Mouse (Mus musculus) midbrain, embryonic 10.5 days (tissue): ENCODE results near the gene Pkm. TPM values are rescaled to one million over a fixed set of nuclear protein-coding genes. Genes with fewer than 3 reads are reported as not detected.

ENCODE experiments used
- DNase-seq: peaks from one replicate; pipeline ENCODE4 v3.0.0-alpha.2; 2017; ENCODE audit warnings: low spot score
- H3K27ac ChIP-seq: fragments of 300-500 bp; sonication (generic); replicated peaks from 2 replicates; pipeline ENCODE4 v1.5.1; 2016; ENCODE audit warnings: mild to moderate bottlenecking
- H3K27me3 ChIP-seq: fragments of 300-500 bp; sonication (generic); 2 replicates; pipeline ENCODE4 v1.6.1; 2016; ENCODE audit warnings: low read depth, mild to moderate bottlenecking; ENCODE audit not compliant: poor library complexity, severe bottlenecking
- H3K36me3 ChIP-seq: fragments of 300-500 bp; sonication (generic); 2 replicates; pipeline ENCODE4 v1.6.1; 2016; ENCODE audit warnings: mild to moderate bottlenecking, moderate library complexity
- H3K4me1 ChIP-seq: fragments of 300-500 bp; sonication (generic); 2 replicates; pipeline ENCODE4 v1.6.1; 2016
- H3K4me3 ChIP-seq: fragments of 300-500 bp; sonication (generic); 2 replicates; pipeline ENCODE4 v1.5.1; 2016; ENCODE audit warnings: mild to moderate bottlenecking, moderate library complexity
- H3K9me3 ChIP-seq: fragments of 300-500 bp; sonication (generic); replicated peaks from 2 replicates; pipeline ENCODE4 v1.6.1; 2016; ENCODE audit warnings: mild to moderate bottlenecking
- WGBS: fragments of 180-500 bp; shearing (Covaris S2); methylation state at CpG from one replicate; pipeline ENCODE4 v1.1.7; 2016; 5-methylcytosine and 5-hydroxymethylcytosine counted together
- polyA plus RNA-seq: library from polyadenylated mRNA; unstranded; fragments of >200 nt; fragmentation: Nextera tagmentation; extraction: Ambion mirVana; gene quantifications from 2 replicates; pipeline ENCODE4 v1.2.1, GENCODE M21; 2016

The Pkm gene
- 2,767 and 3,271 TPM in 2 replicates for polyA plus RNA-seq

DNA sequence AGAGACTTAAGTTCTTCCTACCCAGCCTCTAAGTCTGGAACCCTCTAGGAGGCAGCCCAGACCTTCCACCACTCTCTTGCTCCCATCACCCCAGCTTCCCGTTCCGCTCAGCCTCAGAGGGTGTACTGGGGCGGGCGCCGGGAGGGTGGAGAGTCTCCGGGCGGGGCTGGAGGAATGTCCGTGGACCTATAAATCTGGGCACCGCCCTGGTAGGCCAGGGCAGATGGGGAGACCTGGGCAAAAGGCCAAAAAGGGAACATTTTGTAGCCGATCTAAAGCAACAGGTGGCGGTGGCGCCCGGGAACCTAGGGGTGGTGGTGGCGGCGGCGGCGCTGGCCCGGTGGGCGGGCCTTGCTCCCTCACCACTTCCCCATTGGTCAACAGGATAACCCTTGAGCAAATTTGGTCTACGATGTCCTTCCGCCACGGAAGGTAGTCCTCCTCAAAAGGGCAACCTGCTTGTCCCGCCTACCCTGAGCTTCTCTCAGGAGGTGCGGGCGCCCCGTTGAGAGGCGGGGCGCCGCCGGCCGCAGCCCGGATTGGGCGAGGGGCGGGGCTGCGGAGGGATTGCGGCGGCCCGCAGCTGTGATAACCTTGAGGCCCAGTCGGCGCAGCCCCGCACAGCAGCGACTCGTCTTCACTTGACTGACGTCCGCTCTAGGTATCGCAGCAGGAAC is at the start of gene Pkm:
Gene Pkm, plus strand, starts transcription at position 411 of the 677 bp plus-strand sequence.
- H3K27me3 ChIP-seq: no peaks in the 10 kb centered on the region
- H3K9me3 ChIP-seq: no peaks in the 10 kb centered on the region
- peak within 1 kb of the TSS; percentile 100 for H3K27ac ChIP-seq
- WGBS: under 1% methylated on average over 46 of the region's 46 CpGs
- H3K4me3 ChIP-seq: peak within 1 kb of the TSS; percentile 92
- peaks cover 37% of the 10 kb centered on the region for H3K36me3 ChIP-seq
- H3K4me1 ChIP-seq: peaks cover 42% of the 10 kb centered on the region
- peak; percentile 98 for DNase-seq

DNA sequence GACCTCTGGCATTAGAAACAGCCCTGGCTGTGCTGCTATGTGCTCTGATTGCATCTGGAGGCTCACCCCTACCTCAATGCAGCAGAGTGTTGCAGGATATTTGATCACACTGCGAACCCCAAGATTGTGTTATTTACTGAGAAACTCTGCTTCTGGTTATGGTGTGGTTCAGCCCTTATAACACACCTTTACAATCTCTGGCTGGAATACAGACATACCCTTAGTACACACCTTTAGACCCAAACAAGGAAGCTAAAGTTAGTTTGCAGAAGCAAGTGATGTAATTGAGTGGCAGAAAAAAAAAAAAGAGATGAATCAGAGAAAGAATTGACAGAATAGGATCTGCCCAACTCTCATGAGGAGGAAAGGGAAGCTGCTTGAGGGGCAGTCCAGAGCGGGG is 45.2 kb upstream of the Pkm start:
- no peaks in the 10 kb centered on the region for H3K36me3 ChIP-seq
- no peak overlapping the region for H3K27ac ChIP-seq
- WGBS: 89% methylated on average over 2 of the region's 2 CpGs
- H3K27me3 ChIP-seq: no peaks in the 10 kb centered on the region
- H3K9me3 ChIP-seq: no peaks in the 10 kb centered on the region
- no peak overlapping the region for H3K4me3 ChIP-seq
- DNase-seq: no peak
- peaks cover 7% of the 10 kb centered on the region; the same call in 1 of the 2 replicates for H3K4me1 ChIP-seq

DNA sequence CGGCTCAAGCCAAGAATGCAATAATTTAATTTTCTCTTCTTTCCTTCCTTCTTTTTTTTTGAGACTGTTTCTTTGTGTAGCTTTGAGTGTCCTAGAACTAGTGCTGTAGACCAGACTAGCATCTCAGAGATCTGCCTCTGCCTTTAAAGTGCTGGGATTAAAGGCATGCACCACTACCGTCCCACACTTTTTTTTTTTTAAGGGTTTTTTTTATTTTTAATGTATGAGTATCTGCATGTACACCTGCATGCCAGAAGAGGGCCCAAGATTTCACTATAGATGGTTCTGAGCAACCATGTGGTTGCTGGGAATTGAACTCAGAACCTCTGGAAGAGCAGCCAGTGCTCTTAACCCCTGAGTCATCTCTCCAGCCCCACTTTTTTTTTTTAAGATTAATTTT is 40.4 kb upstream of the Pkm start:
- DNase-seq: no peak
- H3K36me3 ChIP-seq: no peaks in the 10 kb centered on the region

DNA sequence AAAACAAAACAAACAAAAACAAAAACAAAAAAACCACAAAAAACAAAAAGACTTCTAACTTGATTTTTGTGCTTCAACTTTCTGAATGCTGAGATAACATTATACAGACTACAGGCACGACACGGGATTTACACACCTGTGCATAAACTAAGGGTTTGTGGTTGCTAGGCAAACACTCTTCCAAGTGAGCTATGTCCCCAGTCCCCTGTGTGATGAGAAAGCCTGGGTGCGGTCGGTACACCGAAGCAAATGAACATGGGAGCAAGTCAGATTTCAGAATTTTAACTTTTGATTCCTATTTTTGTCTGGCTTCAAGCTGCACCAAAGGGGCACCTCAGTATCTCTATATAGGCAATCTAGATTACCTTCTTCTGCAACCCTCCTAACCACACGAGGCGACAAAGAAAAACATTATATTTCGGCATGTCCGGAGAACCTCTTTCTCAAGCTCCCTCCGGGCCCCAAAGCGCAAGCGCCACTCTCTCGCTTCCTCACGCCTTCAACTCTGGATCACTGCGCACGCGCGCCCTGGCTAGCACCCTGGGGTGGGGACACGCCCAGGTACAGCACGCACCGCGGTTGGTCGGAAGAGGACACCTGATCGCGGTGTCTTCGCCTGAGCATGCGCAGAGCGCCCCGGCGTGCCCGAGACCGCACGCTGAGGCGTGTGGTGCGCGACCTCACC is 39.4 kb upstream of the Pkm start, which contains the start of gene Parp6:
Gene Parp6, plus strand, starts transcription at position 663 of the 685 bp plus-strand sequence.
- H3K4me3 ChIP-seq: peak within 1 kb of the TSS; percentile 92
- H3K9me3 ChIP-seq: no peaks in the 10 kb centered on the region
- H3K36me3 ChIP-seq: no peaks in the 10 kb centered on the region
- DNase-seq: peak; percentile 98
- WGBS: 1% methylated on average over 36 of the region's 36 CpGs
- H3K27me3 ChIP-seq: no peaks in the 10 kb centered on the region
- H3K4me1 ChIP-seq: peaks cover 30% of the 10 kb centered on the region
- peak within 1 kb of the TSS; percentile 95 for H3K27ac ChIP-seq

More for the DNA sequence above, 40.4 kb upstream of the Pkm start:
- H3K9me3 ChIP-seq: no peaks in the 10 kb centered on the region
- H3K4me1 ChIP-seq: peaks cover 30% of the 10 kb centered on the region
- no peak overlapping the region for H3K4me3 ChIP-seq
- H3K27me3 ChIP-seq: no peaks in the 10 kb centered on the region
- H3K27ac ChIP-seq: no peak overlapping the region
- 86% methylated on average over 2 of the region's 2 CpGs for WGBS

DNA sequence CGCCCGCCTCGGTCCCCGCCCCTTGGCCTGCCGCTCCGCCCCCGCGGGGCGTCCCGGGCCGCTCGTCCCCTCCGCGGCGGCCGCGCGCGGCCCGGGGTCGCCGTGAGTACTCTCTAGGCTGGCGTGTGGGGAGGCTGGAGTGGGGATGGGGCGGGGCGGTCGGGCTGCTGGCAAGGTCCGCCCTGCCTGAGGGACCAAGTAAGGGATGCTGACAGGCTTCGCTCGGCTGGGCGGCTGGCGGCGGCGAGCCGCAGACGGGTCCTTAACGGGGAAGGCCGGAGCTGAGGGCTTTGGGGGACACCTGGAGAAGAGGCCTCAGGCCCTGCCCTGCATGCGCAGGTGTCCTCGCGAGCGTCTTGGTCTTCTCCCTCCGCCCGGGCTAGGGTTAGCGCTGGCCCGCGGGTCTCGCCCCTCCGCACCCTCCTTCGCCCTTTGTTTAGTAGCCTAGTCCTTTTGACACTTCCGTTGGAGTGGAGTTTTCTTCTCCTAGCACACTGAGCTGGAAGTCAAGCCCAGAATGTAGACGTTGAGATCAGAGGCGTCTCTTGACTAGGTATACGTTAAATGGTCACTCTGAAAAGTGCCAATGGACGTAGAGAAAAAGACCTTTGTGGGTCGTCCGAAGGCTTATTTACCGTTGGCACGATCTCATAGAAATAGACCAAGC is 38.7 kb upstream of the Pkm start:
- H3K36me3 ChIP-seq: peaks cover 4% of the 10 kb centered on the region
- peak overlapping the region; percentile 92 for H3K4me3 ChIP-seq
- peaks cover 30% of the 10 kb centered on the region for H3K4me1 ChIP-seq
- WGBS: 1% methylated on average over 57 of the region's 58 CpGs
- H3K27me3 ChIP-seq: no peaks in the 10 kb centered on the region
- DNase-seq: no peak
- peak overlapping the region; percentile 95 for H3K27ac ChIP-seq
- H3K9me3 ChIP-seq: no peaks in the 10 kb centered on the region

DNA sequence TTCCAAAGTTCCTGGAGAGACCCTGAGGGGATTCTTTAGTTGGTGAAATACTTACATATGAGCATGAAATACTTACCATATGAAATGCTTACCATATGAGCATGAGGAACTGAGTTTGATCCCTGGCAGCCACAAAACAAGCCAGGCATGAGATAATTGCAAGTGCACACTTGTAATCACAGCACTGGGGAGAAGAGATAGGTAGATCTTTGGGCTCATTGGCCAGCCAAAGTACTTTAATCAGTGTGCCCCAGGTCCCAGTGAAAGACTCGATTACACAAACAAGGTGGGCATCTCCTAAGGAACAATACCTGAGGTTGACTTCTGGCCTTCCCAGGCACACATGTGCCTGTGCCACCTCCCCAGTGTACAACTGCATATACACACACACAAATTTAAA is 17.8 kb upstream of the Pkm start:
- no peaks in the 10 kb centered on the region for H3K27me3 ChIP-seq
- no peak overlapping the region for H3K27ac ChIP-seq
- 91% methylated on average over 1 of the region's 1 CpGs for WGBS
- DNase-seq: no peak
- no peak overlapping the region for H3K4me3 ChIP-seq
- peaks cover 94% of the 10 kb centered on the region for H3K36me3 ChIP-seq
- H3K9me3 ChIP-seq: no peaks in the 10 kb centered on the region
- H3K4me1 ChIP-seq: no peaks in the 10 kb centered on the region

DNA sequence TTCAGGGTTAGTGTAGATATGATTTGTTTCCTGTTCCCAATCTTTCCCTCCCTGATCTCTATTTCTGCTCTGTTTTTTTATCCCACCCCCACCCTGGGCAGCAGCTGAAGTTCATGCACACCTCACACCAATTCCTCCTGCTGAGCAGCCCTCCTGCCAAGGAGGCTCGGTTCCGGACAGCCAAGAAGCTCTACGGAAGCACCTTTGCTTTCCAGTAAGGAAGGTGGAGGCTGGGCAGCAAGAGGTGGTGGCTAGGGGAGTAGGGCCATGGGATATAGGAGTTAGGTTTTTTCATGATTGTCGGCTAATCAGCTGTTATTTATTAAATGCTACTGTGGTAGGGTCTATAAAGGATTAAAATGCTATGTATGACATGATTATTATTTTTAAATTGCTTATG is 16.2 kb upstream of the Pkm start:
- WGBS: 88% methylated on average over 4 of the region's 4 CpGs
- H3K9me3 ChIP-seq: no peaks in the 10 kb centered on the region
- H3K36me3 ChIP-seq: peaks cover 89% of the 10 kb centered on the region

DNA sequence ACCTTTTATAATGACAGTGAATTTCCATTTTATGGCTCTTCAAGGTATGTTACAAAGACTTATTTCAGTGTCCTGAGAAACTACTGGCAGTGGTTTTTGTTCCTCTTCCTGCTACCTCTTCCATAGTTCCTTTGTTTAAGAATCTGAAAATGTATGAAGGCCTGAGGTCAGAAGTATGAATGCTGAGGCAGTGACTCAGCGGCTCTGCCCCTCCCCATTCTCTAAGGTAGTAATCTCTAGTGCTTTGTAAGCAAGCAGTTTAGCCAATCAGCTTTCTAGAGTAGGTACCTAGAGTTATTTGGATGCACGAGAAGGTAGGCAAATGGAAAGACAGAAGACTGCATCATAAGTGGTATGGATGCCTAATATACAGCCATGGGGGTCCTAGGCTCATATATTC is 14.8 kb upstream of the Pkm start:
- H3K4me3 ChIP-seq: no peak overlapping the region
- WGBS: 85% methylated on average over 2 of the region's 2 CpGs
- no peak overlapping the region for H3K27ac ChIP-seq
- H3K27me3 ChIP-seq: no peaks in the 10 kb centered on the region
- DNase-seq: no peak
- peaks cover 88% of the 10 kb centered on the region for H3K36me3 ChIP-seq
- no peaks in the 10 kb centered on the region for H3K4me1 ChIP-seq
- no peaks in the 10 kb centered on the region for H3K9me3 ChIP-seq

More for the DNA sequence above, 16.2 kb upstream of the Pkm start:
- Histone ChIP-seq H3K4me3 (no peak overlapping the region), H3K27ac (no peak overlapping the region), H3K4me1 (no peaks in the 10 kb centered on the region), H3K27me3 (no peaks in the 10 kb centered on the region)
- DNase-seq: no peak

DNA sequence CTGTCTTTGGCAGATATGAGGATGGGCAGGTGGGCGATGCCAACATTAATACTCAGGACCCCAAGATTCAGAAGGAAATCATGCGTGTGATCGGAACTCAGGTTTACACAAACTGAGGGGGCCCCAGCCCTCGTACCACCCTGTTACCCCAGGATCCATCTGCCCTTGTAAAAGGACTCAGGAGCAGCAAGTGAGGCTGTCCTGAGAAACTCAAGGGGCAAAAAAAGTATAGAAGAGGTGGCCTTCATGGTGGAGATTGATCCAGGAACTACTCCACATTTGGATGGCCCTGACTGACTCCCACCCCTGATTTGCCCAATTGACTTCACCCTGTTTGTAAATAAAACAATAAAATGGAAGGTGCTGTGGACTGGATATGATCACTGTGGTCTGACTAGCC is 6.3 kb upstream of the Pkm start:
- H3K4me3 ChIP-seq: no peak overlapping the region
- H3K4me1 ChIP-seq: peaks cover 2% of the 10 kb centered on the region
- H3K27ac ChIP-seq: no peak overlapping the region
- no peaks in the 10 kb centered on the region for H3K9me3 ChIP-seq
- peaks cover 54% of the 10 kb centered on the region for H3K36me3 ChIP-seq
- H3K27me3 ChIP-seq: no peaks in the 10 kb centered on the region
- WGBS: 95% methylated on average over 4 of the region's 4 CpGs
- DNase-seq: no peak

DNA sequence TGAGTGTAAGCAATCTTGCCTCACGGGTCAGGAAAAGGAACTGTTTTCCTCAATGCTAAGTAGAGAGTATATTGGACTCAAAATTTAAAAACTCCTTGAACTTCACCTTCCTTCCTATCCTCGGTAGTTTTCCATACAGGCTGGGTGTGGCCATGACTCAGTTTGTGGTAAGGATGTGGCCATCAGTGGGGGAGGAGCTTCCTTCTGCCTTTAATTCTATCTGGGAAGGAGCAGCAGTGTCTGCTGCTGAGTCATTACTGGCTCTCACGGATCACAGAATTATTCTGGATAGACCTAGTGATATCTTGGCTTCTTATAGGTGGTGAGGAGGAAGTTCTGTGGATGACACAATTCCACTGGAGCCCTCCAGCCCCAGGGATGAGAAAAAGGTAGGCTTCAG is 2.8 kb upstream of the Pkm start:
- Histone ChIP-seq H3K27ac (no peak overlapping the region), H3K36me3 (peaks cover 43% of the 10 kb centered on the region), H3K4me1 (peaks cover 15% of the 10 kb centered on the region), H3K9me3 (no peaks in the 10 kb centered on the region), H3K4me3 (no peak overlapping the region), H3K27me3 (no peaks in the 10 kb centered on the region)
- DNase-seq: no peak
- 40% methylated on average over 3 of the region's 3 CpGs for WGBS

DNA sequence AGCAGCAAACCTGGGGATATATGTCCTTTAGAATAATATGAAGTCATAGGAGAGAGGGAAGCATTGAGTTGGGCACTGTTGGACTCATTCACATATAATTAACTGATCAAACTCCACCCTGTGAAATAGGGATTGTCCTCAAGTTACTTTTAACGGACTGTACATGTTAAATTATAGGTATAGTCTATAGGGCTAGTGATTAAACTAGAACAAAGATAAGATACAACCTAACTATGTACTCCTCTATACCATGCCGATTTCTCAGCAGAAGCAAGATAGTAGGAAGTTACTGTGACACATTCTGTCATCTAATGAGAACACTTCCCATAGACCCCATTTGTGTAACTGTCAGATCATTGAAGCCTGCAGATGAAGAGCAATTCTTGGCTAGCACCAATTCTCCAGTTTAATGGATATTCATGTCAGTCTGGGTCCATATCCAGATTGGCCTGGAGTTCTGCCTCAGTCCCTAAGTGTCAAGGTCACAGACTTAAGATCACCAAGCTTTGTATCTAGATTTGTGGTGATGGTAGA is 1.7 kb upstream of the Pkm start:
- no peaks in the 10 kb centered on the region for H3K27me3 ChIP-seq
- H3K4me1 ChIP-seq: peaks cover 27% of the 10 kb centered on the region
- WGBS: 95% methylated on average over 2 of the region's 2 CpGs
- H3K9me3 ChIP-seq: no peaks in the 10 kb centered on the region
- no peak overlapping the region for H3K27ac ChIP-seq
- DNase-seq: no peak
- H3K36me3 ChIP-seq: peaks cover 37% of the 10 kb centered on the region
- H3K4me3 ChIP-seq: no peak overlapping the region

DNA sequence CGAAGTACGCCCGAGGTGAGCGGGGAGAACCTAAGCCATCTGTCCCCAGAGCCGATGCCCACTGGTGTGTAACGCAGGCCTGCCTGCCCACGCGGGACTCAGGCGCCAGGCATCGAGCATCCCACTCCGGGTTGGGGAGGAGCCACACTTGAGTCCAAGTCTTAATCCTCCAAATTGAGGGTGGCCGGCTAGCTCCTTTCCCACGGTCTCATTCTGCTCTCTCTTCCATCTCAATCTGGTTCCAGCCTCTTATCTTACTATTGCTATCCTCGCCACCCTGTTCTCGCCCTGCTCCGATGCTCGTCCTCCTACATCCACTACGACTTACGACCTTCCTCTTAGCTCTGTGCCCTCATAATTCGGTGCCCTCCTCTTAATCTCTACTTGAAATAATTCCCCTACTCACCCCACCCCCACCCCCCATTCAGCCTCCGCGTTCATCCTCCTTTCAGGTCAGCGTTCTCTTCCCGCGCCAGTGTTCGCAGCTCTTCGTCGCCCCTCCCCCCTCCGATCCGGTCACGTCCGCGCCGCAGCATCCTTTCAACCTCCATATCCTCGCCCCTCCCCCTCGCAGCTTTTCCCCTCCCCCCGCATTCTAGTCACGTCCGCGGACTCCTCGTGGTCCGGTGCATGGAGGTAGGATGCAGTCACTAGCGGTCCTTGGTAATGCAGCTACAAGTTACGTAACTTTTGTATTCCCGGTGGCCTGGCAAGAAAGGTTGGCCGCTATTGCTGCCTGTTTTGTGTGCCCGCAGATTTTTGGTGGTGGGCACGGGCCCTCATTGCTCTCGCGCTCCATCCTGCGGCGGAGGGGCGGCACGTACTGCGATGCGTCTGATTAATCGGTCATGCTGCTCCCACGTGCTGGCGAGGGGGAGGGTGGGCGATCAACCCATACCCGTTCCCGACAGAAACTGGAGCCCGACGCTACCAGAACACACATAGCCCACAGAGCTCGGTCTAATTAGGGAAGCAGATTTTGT is 758 bp downstream of the Pkm start:
- peak; percentile 96 for DNase-seq
- WGBS: under 1% methylated on average over 65 of the region's 65 CpGs
- peaks cover 51% of the 10 kb centered on the region for H3K4me1 ChIP-seq
- H3K27me3 ChIP-seq: no peaks in the 10 kb centered on the region
- no peaks in the 10 kb centered on the region for H3K9me3 ChIP-seq
- H3K27ac ChIP-seq: peak overlapping the region; percentile 100
- H3K36me3 ChIP-seq: peaks cover 37% of the 10 kb centered on the region
- peak overlapping the region; percentile 92 for H3K4me3 ChIP-seq
